Mouse (Mus musculus) forebrain, embryonic 16.5 days (tissue): ENCODE measurements around the gene Lmna. TPM values are rescaled to one million over a fixed set of nuclear protein-coding genes. Genes with fewer than 3 reads are reported as not detected.
A peak's percentile ranks its signal among the peaks of the same experiment; 100 is the strongest.

Experiments
- ATAC-seq: fragments of 200-750 bp; cut with Nextera tagmentation; 2 replicates; pipeline ENCODE4 v1.8.0; 2017; ENCODE audit warnings: mild to moderate bottlenecking, moderate library complexity
- H3K27ac ChIP-seq: fragments of 300-500 bp; sonication (generic); 2 replicates; pipeline ENCODE4 v1.5.1; 2014; ENCODE audit warnings: low read length, control low read depth
- H3K27me3 ChIP-seq: fragments of 300-500 bp; sonication (generic); replicated peaks from 2 replicates; pipeline ENCODE4 v1.6.1; 2014; ENCODE audit warnings: low read length; ENCODE audit not compliant: control insufficient read depth, insufficient read depth
- H3K36me3 ChIP-seq: fragments of 300-500 bp; sonication (generic); 2 replicates; pipeline ENCODE4 v1.6.1; 2014; ENCODE audit not compliant: control insufficient read depth, insufficient read depth
- H3K4me1 ChIP-seq: fragments of 300-500 bp; sonication (generic); replicated peaks from 2 replicates; pipeline ENCODE4 v1.6.1; 2014; ENCODE audit warnings: low read length; ENCODE audit not compliant: control insufficient read depth, insufficient read depth
- H3K4me2 ChIP-seq: fragments of 300-500 bp; sonication (generic); 2 replicates; pipeline ENCODE4 v1.6.1; 2014; ENCODE audit warnings: mild to moderate bottlenecking, low read length, control low read depth
- H3K4me3 ChIP-seq: fragments of 300-500 bp; sonication (generic); replicated peaks from 2 replicates; pipeline ENCODE4 v1.5.1; 2014; ENCODE audit warnings: mild to moderate bottlenecking, low read length, control low read depth
- H3K9ac ChIP-seq: fragments of 300-500 bp; sonication (generic); replicated peaks from 2 replicates; pipeline ENCODE4 v1.6.1; 2014; ENCODE audit warnings: low read depth, low read length, control low read depth
- H3K9me3 ChIP-seq: fragments of 300-500 bp; sonication (generic); 2 replicates; pipeline ENCODE4 v1.6.1; 2016; ENCODE audit warnings: low read length; ENCODE audit not compliant: control insufficient read depth
- WGBS: fragments of 180-500 bp; shearing (Covaris S2); extraction: QIAGEN DNeasy Blood & Tissue Kit; methylation state at CpG from one replicate; pipeline ENCODE4 v1.1.7; 2014; 5-methylcytosine and 5-hydroxymethylcytosine counted together
- polyA plus RNA-seq: library from polyadenylated mRNA; unstranded; fragments of >200 nt; fragmentation: Nextera tagmentation; extraction: Ambion mirVana; gene quantifications from 2 replicates; pipeline ENCODE4 v1.2.1, GENCODE M21; 2015

Lmna gene
- polyA plus RNA-seq = 26.9 and 30.9 TPM in 2 replicates

- Histone ChIP-seq H3K27me3 (no peaks in the 10 kb centered on the region), H3K4me2 (peak within 1 kb of the TSS; percentile 67), H3K4me1 (peaks cover 24% of the 10 kb centered on the region), H3K27ac (peak within 1 kb of the TSS; percentile 85), H3K36me3 (no peaks in the 10 kb centered on the region), H3K4me3 (peak within 1 kb of the TSS; percentile 45), H3K9me3 (no peaks in the 10 kb centered on the region), H3K9ac (peak within 1 kb of the TSS; percentile 59)
- WGBS = under 1% methylated on average over 30 of the region's 31 CpGs
- ATAC-seq = peak; percentile 98
Observed at GRCm38 (mm10) chr3:88509692-88510420, at the start of gene Lmna. TSS of gene Lmna (minus strand) at chr3:88509956.

- Histone ChIP-seq H3K9me3 (no peaks in the 10 kb centered on the region), H3K27me3 (no peaks in the 10 kb centered on the region), H3K4me3 (no peak overlapping the region), H3K4me1 (peaks cover 20% of the 10 kb centered on the region), H3K36me3 (peaks cover 19% of the 10 kb centered on the region), H3K27ac (no peak overlapping the region), H3K9ac (no peak overlapping the region), H3K4me2 (no peak overlapping the region)
- 96% methylated on average over 8 of the region's 8 CpGs for WGBS
- no peak for ATAC-seq
Observed at GRCm38 (mm10) chr3:88556616-88557015, 46.9 kb upstream of the Lmna start.

- H3K36me3 ChIP-seq = peaks cover 17% of the 10 kb centered on the region; the same call in 1 of the 2 replicates
- H3K4me1 ChIP-seq = peaks cover 25% of the 10 kb centered on the region
- H3K27ac ChIP-seq = no peak overlapping the region
- no peaks in the 10 kb centered on the region for H3K9me3 ChIP-seq
- H3K4me3 ChIP-seq = no peak overlapping the region
- no peaks in the 10 kb centered on the region for H3K27me3 ChIP-seq
- H3K4me2 ChIP-seq = no peak overlapping the region
- ATAC-seq = no peak
- H3K9ac ChIP-seq = no peak overlapping the region
- 98% methylated on average over 6 of the region's 6 CpGs for WGBS
Observed at GRCm38 (mm10) chr3:88555731-88556130, 46.0 kb upstream of the Lmna start.

GRCm38 (mm10) chr3:88555069-88555605, 45.4 kb upstream of the Lmna start:
- Histone ChIP-seq H3K4me3 (no peak overlapping the region), H3K9me3 (no peaks in the 10 kb centered on the region), H3K4me2 (peak overlapping the region; percentile 95), H3K27ac (no peak overlapping the region), H3K27me3 (no peaks in the 10 kb centered on the region), H3K36me3 (peaks cover 12% of the 10 kb centered on the region; the same call in 1 of the 2 replicates), H3K4me1 (peaks cover 28% of the 10 kb centered on the region), H3K9ac (no peak overlapping the region)
- no peak for ATAC-seq
- 89% methylated on average over 5 of the region's 5 CpGs for WGBS

GRCm38 (mm10) chr3:88553880-88554586, 44.3 kb upstream of the Lmna start:
- Histone ChIP-seq H3K4me1 (peaks cover 28% of the 10 kb centered on the region), H3K27me3 (no peaks in the 10 kb centered on the region), H3K27ac (peak overlapping the region; percentile 95), H3K36me3 (peaks cover 8% of the 10 kb centered on the region; the same call in 1 of the 2 replicates), H3K9me3 (no peaks in the 10 kb centered on the region), H3K9ac (peak overlapping the region; percentile 94), H3K4me2 (peak overlapping the region; percentile 95), H3K4me3 (peak overlapping the region; percentile 99)
- peak; percentile 24 for ATAC-seq
- under 1% methylated on average over 41 of the region's 41 CpGs for WGBS

GRCm38 (mm10) chr3:88553525-88553879, 43.7 kb upstream of the Lmna start, which contains the start of gene Ubqln4:
TSS of gene Ubqln4 (plus strand) at chr3:88553758.
- WGBS = 0% methylated on average over 27 of the region's 37 CpGs
- Histone ChIP-seq H3K4me2 (peak within 1 kb of the TSS; percentile 95), H3K4me1 (peaks cover 28% of the 10 kb centered on the region), H3K4me3 (peak within 1 kb of the TSS; percentile 99), H3K27ac (peak within 1 kb of the TSS; percentile 95), H3K27me3 (no peaks in the 10 kb centered on the region), H3K36me3 (peaks cover 6% of the 10 kb centered on the region; the same call in 1 of the 2 replicates), H3K9me3 (no peaks in the 10 kb centered on the region), H3K9ac (peak within 1 kb of the TSS; percentile 94)
- ATAC-seq = peak; percentile 81

- Histone ChIP-seq H3K27me3 (no peaks in the 10 kb centered on the region), H3K36me3 (peaks cover 6% of the 10 kb centered on the region; the same call in 1 of the 2 replicates), H3K4me3 (peak within 1 kb of the TSS; percentile 99), H3K9me3 (no peaks in the 10 kb centered on the region), H3K4me2 (peak within 1 kb of the TSS; percentile 95), H3K27ac (peak within 1 kb of the TSS; percentile 95), H3K9ac (peak within 1 kb of the TSS; percentile 94), H3K4me1 (peaks cover 28% of the 10 kb centered on the region)
- WGBS = under 1% methylated on average over 48 of the region's 48 CpGs
- peak; percentile 93 for ATAC-seq
Observed at GRCm38 (mm10) chr3:88552676-88553524, 43.1 kb upstream of the Lmna start, which contains the start of gene Lamtor2. TSS of gene Lamtor2 (minus strand) at chr3:88553074.

- Histone ChIP-seq H3K9me3 (no peaks in the 10 kb centered on the region), H3K9ac (peak overlapping the region; percentile 55), H3K36me3 (peaks cover 6% of the 10 kb centered on the region; the same call in 1 of the 2 replicates), H3K4me3 (peak overlapping the region; percentile 99), H3K27ac (no peak overlapping the region; the same call in 1 of the 2 replicates), H3K4me1 (peaks cover 28% of the 10 kb centered on the region), H3K27me3 (no peaks in the 10 kb centered on the region), H3K4me2 (peak overlapping the region; percentile 65)
- WGBS = 22% methylated on average over 16 of the region's 16 CpGs
- ATAC-seq = no peak
Observed at GRCm38 (mm10) chr3:88552082-88552645, 42.4 kb upstream of the Lmna start.
